Mouse (Mus musculus) layer of hippocampus, postnatal 25 days (tissue): ENCODE measurements around the gene 2410137M14Rik. TPM values are rescaled to one million over a fixed set of nuclear protein-coding genes. Genes with fewer than 3 reads are reported as not detected.

ENCODE experiments used
- DNase-seq, 2 experiments: peaks; one replicate each; pipeline ENCODE4 v3.0.0; 2022; ENCODE audit warnings: mixed read lengths in 2 of 2, low spot score in 1 of 2; ENCODE audit errors: extremely low spot score in 1 of 2
- total RNA-seq, 2 experiments: library from RNA; stranded (reverse); gene quantifications; 2 replicates each; pipeline ENCODE4 v1.2.3; 2021

Gene 2410137M14Rik
- total RNA-seq, 2 experiments from 2014 or later: 0.32 TPM; not detected in 1

DNA sequence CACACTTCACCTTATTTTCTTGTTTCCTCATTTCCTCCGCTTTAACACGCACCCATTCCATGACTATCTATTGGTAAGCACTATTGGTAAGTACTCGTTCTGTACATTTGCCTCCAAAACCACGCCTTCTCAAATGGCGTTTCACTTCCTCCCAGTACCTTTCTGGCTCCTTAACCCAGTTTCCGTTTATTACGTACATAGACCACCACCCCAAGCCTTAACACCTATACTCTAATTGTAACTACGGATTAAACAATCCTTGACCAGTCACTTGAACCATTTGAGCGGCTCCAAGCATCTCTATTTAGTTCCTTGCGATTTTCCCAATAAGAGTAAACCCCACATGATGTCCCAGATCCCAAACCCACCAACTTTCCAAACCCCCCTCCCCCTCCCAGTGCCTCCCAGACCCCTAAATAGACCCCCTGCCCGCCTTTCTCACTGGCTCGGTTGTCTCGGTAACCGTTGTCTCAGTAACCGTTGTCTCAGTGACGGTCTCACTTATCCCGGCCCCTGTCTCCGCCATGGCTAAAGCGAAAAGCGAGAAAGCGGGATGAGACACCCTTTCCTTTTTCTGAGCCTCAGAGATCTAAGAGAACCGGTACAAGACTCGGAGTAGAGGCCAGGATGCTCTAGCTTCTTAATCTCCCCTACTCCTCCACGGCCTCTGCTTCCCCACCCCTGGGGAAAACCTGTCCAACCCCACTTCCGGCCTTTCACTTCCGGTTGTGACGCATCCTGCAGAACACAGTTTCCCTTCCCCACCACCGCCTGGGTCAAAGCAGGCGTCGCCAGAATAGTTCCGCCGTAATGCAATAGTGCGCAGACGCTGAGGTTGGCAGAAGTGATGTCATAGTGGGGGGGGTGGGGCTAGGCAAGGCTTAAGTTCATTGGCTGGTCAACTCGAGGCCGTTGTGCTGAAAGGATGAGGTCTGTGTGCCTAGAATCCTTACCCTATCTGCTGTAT is 29.8 kb downstream of the 2410137M14Rik start, which contains the start of gene Ppp1r11:
TSS of gene Ppp1r11 (minus strand) at position 761 of the 967 bp plus-strand sequence.
- DNase-seq: peak; percentile 84 to 89

DNA sequence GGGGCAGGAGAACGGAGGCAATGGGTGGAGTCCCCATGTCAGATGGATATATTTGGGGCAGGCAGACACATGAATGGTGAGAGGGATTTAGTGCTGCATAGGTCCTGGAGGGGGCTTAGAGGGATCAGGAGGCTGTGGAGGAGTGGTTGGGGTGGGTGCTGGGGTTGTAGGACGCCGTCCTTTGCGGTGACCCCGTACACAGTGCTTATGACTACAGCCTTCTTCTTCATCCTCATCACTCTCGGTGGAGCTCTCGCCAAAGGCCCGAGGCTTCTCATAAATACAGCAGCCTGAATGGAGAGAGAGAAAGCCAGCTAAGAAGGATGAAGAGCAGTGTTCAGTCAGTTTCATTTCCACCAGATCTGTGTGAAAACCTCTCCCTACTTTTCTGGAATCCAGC is 31.8 kb downstream of the 2410137M14Rik start:
- DNase-seq: no peak

DNA sequence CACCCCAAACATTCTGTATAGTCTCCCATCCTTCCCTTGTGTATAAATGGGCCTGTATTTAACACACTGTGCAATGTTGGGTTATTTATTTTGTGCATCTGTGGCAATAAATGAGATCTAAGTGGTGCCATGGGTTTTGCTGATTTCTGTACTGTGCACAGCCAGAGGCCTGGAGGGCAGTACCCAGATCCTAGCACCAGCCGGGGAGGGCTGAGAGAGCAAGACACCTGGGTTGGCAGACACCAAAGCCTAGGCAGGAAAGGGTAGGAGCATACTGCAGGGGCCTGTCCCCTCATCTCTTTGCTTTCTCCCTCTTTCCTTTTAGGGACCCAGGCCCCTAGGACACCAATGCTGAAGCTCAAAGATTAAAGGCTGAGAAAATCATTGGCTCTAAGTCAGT is 32.8 kb downstream of the 2410137M14Rik start:
- no peak for DNase-seq

DNA sequence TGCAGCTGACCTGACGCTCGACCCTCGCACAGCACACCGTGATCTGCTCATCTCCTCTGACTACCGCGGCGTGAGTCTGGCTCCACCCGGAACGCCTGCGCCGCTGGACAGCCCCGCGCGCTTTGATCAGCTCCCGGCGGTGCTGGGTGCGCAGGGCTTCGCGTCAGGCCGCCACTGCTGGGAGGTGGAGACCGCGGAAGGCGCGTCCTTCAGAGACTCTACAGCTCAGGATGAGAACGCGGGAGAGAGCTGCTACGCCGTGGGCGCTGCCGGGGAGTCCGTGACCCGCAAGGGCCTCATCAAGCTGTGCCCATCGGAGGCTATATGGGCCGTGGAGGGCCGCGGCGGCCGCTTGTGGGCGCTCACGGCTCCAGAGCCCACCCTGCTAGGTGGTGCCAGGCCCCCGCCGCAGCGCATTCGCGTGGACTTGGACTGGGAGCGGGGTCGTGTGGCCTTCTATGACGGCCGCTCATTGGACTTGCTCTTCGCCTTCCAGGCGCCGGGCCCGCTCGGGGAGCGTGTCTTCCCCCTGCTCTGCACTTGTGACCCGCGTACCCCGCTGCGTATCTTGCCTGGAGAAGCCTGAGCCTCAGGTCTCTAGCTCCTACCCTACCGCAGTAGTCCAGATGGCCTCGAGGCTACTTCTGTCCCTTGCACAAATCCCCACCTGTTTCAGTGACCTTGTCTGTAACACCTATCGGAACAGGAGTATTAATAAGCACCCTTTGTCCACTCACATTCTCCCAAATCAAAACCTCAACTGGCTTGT is 33.8 kb downstream of the 2410137M14Rik start:
- peak; percentile 52 to 63 for DNase-seq

DNA sequence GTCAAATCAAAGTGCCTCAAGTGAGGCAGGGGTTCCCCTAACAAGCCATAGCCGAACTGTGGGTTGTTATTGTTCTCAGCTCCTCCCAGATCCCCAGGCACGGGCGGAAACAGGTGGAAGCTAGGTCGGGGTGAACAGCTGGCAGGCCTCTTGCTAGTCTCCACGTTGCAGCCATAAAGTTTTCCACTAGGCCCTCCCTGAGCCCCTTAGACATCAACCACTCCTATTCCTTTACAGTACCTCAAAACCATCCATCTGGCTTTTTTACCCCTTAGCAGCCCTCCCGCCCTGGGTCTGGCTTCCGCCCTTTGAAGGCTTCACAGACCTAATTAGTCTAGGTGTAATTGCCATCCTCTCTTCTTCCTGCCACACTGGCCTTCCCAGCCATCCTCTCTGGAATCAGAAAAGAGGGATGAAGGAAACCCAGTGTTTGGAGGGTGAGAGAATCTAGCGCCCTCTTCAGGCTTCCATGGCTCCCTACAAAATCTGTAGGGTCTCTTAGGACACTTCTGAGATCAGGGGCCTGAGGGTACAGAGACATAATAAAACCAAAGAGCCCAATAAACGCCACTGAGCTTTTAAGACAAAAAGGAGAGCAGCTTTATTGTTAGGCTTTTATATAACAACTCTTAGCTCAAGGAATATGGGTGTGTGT is 36.8 kb downstream of the 2410137M14Rik start:
- DNase-seq: no peak

DNA sequence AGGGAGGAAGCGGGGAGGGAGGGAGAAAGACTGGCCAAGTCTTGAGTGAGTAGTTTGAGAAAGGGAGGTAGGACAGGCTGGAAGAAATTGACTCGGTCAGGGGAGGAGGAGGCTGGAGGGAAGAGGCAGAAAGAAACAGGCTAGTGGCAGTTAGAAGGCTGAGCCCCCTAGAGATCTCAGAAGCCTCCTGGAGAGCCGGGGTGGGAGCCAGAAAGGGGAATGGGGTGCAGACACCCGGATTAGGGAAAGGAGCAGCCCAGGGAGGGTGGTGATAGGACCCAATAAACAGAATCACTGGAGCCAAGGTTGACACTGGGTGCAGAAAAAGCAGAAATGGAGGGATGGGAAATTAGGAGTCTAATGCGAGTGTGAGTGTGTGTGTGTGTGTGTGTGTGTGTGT is 37.3 kb downstream of the 2410137M14Rik start:
- no peak for DNase-seq

DNA sequence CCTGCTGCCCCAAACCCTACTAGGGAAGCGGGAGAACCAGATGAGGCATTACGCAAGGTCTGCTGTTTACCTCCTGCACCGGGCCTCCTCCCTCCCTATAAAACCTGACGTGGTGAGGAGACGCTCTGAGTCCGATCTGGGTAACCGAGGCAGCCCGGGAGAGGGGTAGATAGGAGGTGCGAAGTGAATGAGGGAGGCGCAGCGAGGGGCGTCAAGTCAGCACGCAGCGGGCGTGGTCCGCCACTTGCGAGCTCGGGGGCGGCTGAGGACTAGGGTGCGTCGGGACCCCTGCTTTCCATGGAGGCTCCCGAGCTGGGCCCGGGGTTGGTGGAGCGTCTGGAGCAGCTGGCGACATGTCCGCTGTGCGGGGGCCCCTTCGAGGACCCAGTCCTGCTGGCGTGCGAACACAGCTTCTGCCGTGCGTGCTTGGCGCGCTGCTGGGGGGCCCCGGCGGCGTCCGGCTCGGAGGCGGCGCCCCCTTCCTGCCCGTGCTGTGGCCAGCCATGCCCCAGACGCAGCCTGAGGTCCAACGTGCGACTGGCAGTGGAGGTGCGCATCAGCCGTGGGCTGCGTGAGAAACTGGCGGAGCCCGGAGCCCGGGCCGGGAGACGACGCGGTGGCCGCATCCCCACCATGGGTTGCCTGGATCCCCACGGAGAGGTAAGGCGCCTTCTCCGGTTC is 38.1 kb downstream of the 2410137M14Rik start, which contains the start of gene Rnf39:
TSS of gene Rnf39 (plus strand) at position 128 of the 681 bp plus-strand sequence.
- peak in 1 of 2 experiments; percentile 21 for DNase-seq

DNA sequence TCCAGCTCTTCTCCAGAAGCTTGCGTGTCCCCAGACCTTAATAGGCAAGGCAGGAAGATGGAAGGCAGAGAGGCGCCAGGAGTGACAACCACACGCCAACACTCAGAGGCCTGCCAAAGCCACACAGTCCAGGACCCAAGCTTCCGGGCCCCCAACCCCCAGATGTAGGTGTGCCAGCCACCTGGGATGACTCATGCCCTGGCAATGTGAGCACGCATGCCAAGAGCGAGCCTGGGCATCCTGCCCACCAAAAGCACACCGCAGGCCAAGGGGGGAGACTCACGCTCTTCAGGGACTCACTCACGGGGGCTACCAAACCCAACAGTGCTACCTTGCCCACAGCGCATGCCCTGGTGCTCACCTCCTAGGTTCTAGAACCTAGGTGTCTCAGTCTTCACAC is 38.6 kb downstream of the 2410137M14Rik start:
- DNase-seq: peak in 1 of 2 experiments; percentile 25

DNA sequence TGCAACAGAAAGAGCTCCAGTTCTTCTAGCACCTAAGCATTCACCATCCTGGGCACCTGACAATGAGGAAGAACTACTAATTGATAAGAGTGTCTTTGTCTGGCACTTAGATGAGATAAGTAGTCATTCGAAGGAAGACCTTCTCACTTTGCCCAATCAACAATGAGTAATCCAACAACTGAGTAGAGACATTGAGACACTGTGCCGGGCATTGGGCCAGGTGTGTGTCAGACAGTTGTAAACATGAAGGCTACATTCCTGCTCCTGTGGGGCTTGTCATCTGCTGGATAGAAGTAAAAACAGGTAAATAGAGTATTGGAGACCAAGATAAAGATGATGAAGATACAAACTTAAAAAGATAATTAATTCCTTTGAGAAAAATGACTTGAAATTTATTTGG is 43.0 kb downstream of the 2410137M14Rik start:
- no peak for DNase-seq

DNA sequence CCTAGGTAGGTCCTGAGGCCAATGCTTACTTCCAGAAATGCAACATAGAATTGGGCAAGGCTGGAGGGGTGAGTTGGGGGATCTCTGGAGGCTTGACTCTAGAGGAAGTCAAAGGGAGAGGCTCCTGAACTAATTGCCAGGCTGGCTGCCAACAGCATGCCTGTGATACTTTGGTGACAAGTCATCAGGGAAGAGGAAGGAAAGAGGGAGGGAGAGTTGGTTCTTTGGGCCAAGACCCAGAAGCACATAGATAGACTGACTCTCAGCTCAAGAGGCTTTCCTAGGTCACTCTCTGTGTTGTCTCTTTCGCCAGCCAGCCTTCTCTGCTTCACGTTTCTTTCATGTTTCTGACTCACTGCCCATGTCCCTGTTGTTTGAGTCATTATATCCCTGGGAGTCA is 49.2 kb downstream of the 2410137M14Rik start:
- DNase-seq: no peak

DNA sequence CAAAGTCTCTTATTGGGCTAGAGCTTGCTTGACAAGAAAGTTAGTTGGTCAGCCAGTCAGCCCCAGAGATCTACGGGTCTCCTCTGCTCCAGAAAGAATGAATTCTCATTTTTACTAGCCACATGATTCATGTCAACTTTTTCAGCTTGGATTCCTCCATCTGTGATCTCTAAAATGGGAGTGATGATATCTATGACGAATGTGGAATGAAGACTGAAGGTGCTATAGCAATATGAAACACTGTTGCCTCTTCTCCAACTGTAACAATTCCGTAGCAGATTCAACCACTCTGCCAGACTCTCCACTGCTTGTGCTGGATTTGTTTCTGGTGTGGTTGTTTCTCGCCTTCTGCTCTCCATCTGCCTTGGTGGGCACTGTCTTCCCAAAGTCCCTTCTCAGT is 49.9 kb downstream of the 2410137M14Rik start:
- no peak for DNase-seq

DNA sequence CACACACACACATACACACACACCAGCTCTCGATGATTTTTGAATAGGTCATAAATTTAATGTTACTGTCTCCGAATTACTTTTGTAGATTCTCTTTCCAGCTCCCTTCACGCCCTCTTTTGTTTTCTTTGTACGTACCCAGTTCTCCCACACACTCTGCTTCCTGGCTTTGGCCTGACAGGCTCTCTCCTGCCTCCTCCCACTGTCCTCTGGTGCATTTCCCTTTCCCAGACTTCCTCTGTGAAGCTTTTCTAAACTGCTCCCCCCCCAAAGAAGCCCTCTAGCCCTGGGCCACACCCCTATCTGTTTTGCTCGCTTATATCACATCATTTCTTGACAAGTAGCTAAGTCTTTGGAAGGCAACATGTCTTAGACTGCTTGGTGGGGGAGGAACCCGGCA is 50.8 kb downstream of the 2410137M14Rik start:
- no peak for DNase-seq

DNA sequence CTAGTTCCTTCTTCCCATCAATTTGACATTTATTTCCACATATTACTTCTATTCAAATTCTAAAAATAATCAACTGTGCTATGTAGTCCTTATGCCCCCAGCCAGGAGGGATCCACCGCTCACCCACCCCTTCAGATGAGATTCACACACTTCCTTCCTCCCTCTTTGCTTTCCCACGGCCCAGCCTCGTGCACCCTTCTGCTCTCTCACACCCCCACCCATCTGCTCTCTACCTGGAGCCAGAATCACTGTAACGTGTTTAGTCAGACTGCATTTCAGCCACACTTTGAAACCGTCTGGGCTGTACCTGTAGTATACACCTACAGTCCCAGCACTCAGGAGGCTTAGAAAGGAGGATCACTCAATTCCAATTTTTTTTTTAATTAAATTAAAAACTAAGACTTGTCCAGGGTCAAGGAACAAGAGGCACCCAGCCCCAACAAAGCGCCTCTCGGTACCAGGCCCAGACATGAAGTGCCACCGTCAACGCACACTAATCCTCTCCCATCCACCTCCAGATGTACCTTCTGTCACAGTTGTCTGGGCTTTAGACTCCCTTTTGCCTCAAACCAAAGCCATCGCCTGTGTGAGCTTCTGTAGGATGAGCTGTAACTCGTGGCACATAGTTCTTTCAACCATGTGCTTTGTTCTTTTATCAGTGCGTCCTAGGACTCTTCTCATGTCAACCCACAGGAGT is 51.7 kb downstream of the 2410137M14Rik start:
- no peak for DNase-seq

Other genes starting within 250 kb of the 2410137M14Rik start
- not detected for gene H2-M10.5, start 208.3 kb downstream of the 2410137M14Rik start, total RNA-seq
- gene H2-M10.6, start 169.1 kb downstream of the 2410137M14Rik start, total RNA-seq: not detected
- gene Trim26, start 144.1 kb downstream of the 2410137M14Rik start, total RNA-seq: 10 to 100 TPM; 21.0 to 21.5 TPM
- not detected for gene Trim15, start 114.0 kb downstream of the 2410137M14Rik start, total RNA-seq
- under 1 TPM in 1 of 2 experiments, not detected in 1; 0.12 TPM for gene Trim10, start 111.7 kb downstream of the 2410137M14Rik start, total RNA-seq
- gene Trim40, start 91.1 kb downstream of the 2410137M14Rik start, total RNA-seq: not detected
- gene Trim31, start 83.1 kb downstream of the 2410137M14Rik start, total RNA-seq: under 1 TPM in 1 of 2 experiments, not detected in 1; 0.15 TPM
- gene Rnf39, start 38.3 kb downstream of the 2410137M14Rik start, total RNA-seq: 1 to 10 TPM; 3.2 to 6.4 TPM
- gene Ppp1r11, start 29.5 kb downstream of the 2410137M14Rik start, total RNA-seq: 100 to 1,000 TPM; 122 to 145 TPM
- 10 to 100 TPM; 36.1 to 39.9 TPM for gene Znrd1, start 22.7 kb downstream of the 2410137M14Rik start, total RNA-seq
- gene Znrd1as, start 22.6 kb downstream of the 2410137M14Rik start, total RNA-seq: 1 to 10 TPM; 5.6 to 7.1 TPM
- 1 to 10 TPM; 1.2 TPM for gene H2-M5, start 8.3 kb upstream of the 2410137M14Rik start, total RNA-seq
- gene Zfp57, start 19.9 kb upstream of the 2410137M14Rik start, total RNA-seq: 10 to 100 TPM; 14.5 to 21.7 TPM
- 100 to 1,000 TPM in 1 of 2 experiments, 10 to 100 TPM in 1; 96.8 to 121 TPM for gene Mog, start 42.2 kb upstream of the 2410137M14Rik start, total RNA-seq
- 100 to 1,000 TPM; 706 to 708 TPM for gene Gabbr1, start 64.7 kb upstream of the 2410137M14Rik start, total RNA-seq
- under 1 TPM in 1 of 2 experiments, not detected in 1; 0.14 TPM for gene Olfr90, start 107.3 kb upstream of the 2410137M14Rik start, total RNA-seq
- not detected for gene Olfr91, start 117.0 kb upstream of the 2410137M14Rik start, total RNA-seq
- gene Olfr92, start 138.9 kb upstream of the 2410137M14Rik start, total RNA-seq: not detected
- not detected for gene Olfr93, start 180.3 kb upstream of the 2410137M14Rik start, total RNA-seq
- gene Ubd, start 212.7 kb upstream of the 2410137M14Rik start, total RNA-seq: not detected
- not detected for gene Olfr94, start 219.8 kb upstream of the 2410137M14Rik start, total RNA-seq
- not detected for gene Olfr95, start 231.9 kb upstream of the 2410137M14Rik start, total RNA-seq
- not detected for gene Olfr96, start 238.9 kb upstream of the 2410137M14Rik start, total RNA-seq